Mouse (Mus musculus) small intestine, adult 2 months (tissue): Measurements from ENCODE around the gene Gm28308. TPM values are rescaled to one million over a fixed set of nuclear protein-coding genes. Genes with fewer than 3 reads are reported as not detected.

ENCODE experiments used
- H3K27ac ChIP-seq: fragments of 200-500 bp; 2 replicates; pipeline ENCODE4 v1.5.1; 2012; ENCODE audit warnings: low read depth, low read length, control low read depth, inconsistent platforms; ENCODE audit not compliant: insufficient read depth
- H3K27me3 ChIP-seq: fragments of 200-500 bp; 2 replicates; pipeline ENCODE4 v1.6.1; 2012; ENCODE audit warnings: mild to moderate bottlenecking, moderate library complexity, low read length, inconsistent platforms; ENCODE audit not compliant: control insufficient read depth, insufficient read depth
- H3K36me3 ChIP-seq: fragments of 200-500 bp; 2 replicates; pipeline ENCODE4 v1.6.1; 2012; ENCODE audit warnings: mild to moderate bottlenecking, low read length, control low read depth, inconsistent platforms; ENCODE audit not compliant: control insufficient read depth, insufficient read depth
- H3K4me1 ChIP-seq: fragments of 200-500 bp; 2 replicates; pipeline ENCODE4 v1.6.1; 2012; ENCODE audit warnings: low read length, inconsistent platforms, mixed read lengths; ENCODE audit not compliant: control insufficient read depth, insufficient read depth, insufficient read length
- H3K4me3 ChIP-seq: fragments of 200-500 bp; 2 replicates; pipeline ENCODE4 v1.5.1; 2012; ENCODE audit warnings: low read depth, mild to moderate bottlenecking, control low read depth, inconsistent platforms, low read length, moderate library complexity
- CTCF ChIP-seq: fragments of 200-500 bp; IDR thresholded peaks from 2 replicates; pipeline ENCODE4 v1.5.1; 2012; ENCODE audit warnings: low read depth, mild to moderate bottlenecking, control low read depth, inconsistent platforms, low read length, moderate library complexity, mixed read lengths; ENCODE audit not compliant: insufficient replicate concordance, insufficient read length; ENCODE audit errors: extremely low read depth
- POLR2A ChIP-seq: fragments of 200-500 bp; IDR thresholded peaks from 2 replicates; pipeline ENCODE4 v1.6.1; 2012; ENCODE audit warnings: low read depth, mild to moderate bottlenecking, control low read depth, inconsistent platforms, low read length, moderate library complexity
- WGBS: fragments of 180-500 bp; shearing (Covaris S2); methylation state at CpG from one replicate; pipeline ENCODE4 v1.1.7; 2018; 5-methylcytosine and 5-hydroxymethylcytosine counted together
- polyA plus RNA-seq: library from polyadenylated mRNA; depleted of rRNA; stranded (reverse); fragments of >200 nt; gene quantifications from 2 replicates; pipeline ENCODE4 v1.2.3, GENCODE M21; 2012

Gene Gm28308
- polyA plus RNA-seq, 1 experiment, result 0.58 TPM

GRCm38 (mm10) chr6:52166431-52167077 lies 46.6 kb downstream of the Gm28308 start:
- 67% methylated on average over 4 of the region's 4 CpGs for WGBS
- no peaks in the 10 kb centered on the region for H3K36me3 ChIP-seq
- peak overlapping the region; percentile 52; the same call in 1 of the 2 replicates for H3K27ac ChIP-seq
- TF ChIP-seq CTCF (no peak), POLR2A (no peak)
- peaks cover 25% of the 10 kb centered on the region for H3K27me3 ChIP-seq
- H3K4me1 ChIP-seq, result peaks cover 7% of the 10 kb centered on the region; the same call in 1 of the 2 replicates
- peak overlapping the region; percentile 2; the same call in 1 of the 2 replicates for H3K4me3 ChIP-seq

GRCm38 (mm10) chr6:52165441-52166370 lies 47.4 kb downstream of the Gm28308 start:
- TF ChIP-seq CTCF (no peak), POLR2A (no peak)
- peak overlapping the region; percentile 64 for H3K27ac ChIP-seq
- WGBS, result 59% methylated on average over 28 of the region's 28 CpGs
- H3K4me3 ChIP-seq, result peak overlapping the region; percentile 47
- peaks cover 27% of the 10 kb centered on the region for H3K27me3 ChIP-seq
- no peaks in the 10 kb centered on the region for H3K36me3 ChIP-seq
- H3K4me1 ChIP-seq, result peaks cover 8% of the 10 kb centered on the region

GRCm38 (mm10) chr6:52164626-52165440 lies 48.3 kb downstream of the Gm28308 start, which contains the start of gene Hoxa2:
TSS of gene Hoxa2 (minus strand) at chr6:52164831.
- peaks cover 5% of the 10 kb centered on the region for H3K4me1 ChIP-seq
- H3K36me3 ChIP-seq, result no peaks in the 10 kb centered on the region
- TF ChIP-seq CTCF, result no peak
- no peak for TF ChIP-seq POLR2A
- WGBS, result 29% methylated on average over 25 of the region's 25 CpGs
- H3K4me3 ChIP-seq, result peak within 1 kb of the TSS; percentile 51
- H3K27me3 ChIP-seq, result peaks cover 33% of the 10 kb centered on the region
- peak within 1 kb of the TSS; percentile 72 for H3K27ac ChIP-seq

GRCm38 (mm10) chr6:52164051-52164625 lies 49.0 kb downstream of the Gm28308 start:
- TF ChIP-seq CTCF (no peak), POLR2A (no peak)
- Histone ChIP-seq H3K4me3 (peak overlapping the region; percentile 51), H3K36me3 (no peaks in the 10 kb centered on the region), H3K27me3 (peaks cover 33% of the 10 kb centered on the region), H3K4me1 (peaks cover 5% of the 10 kb centered on the region), H3K27ac (peak overlapping the region; percentile 61)
- WGBS, result 13% methylated on average over 39 of the region's 39 CpGs

GRCm38 (mm10) chr6:52163366-52164031 lies 49.6 kb downstream of the Gm28308 start:
- 69% methylated on average over 17 of the region's 17 CpGs for WGBS
- TF ChIP-seq CTCF (no peak), POLR2A (no peak)
- H3K36me3 ChIP-seq, result no peaks in the 10 kb centered on the region
- H3K4me3 ChIP-seq, result peak overlapping the region; percentile 34
- H3K4me1 ChIP-seq, result peaks cover 5% of the 10 kb centered on the region
- peaks cover 35% of the 10 kb centered on the region for H3K27me3 ChIP-seq
- H3K27ac ChIP-seq, result peak overlapping the region; percentile 72
